Mouse (Mus musculus): ENCODE measurements around the gene Tcn2. TPM values are rescaled to one million over a fixed set of nuclear protein-coding genes. Genes with fewer than 3 reads are reported as not detected.

Tcn2 gene
- polyA plus RNA-seq, 1 experiment from 2014 or later = 74.2 TPM

- no peak overlapping the region; the same call in 1 of the 2 replicates for H3K4me2 ChIP-seq
- H3K4me3 ChIP-seq = no peak overlapping the region
Measured at GRCm38 (mm10) chr11:3930019-3930418, 1.9 kb downstream of the Tcn2 start.

GRCm38 (mm10) chr11:3925916-3926315 is 6.0 kb downstream of the Tcn2 start:
- H3K27me3 ChIP-seq (replicated peaks) = no peaks in the 10 kb centered on the region
- H3K4me2 ChIP-seq = no peak overlapping the region
- WGBS = 87% methylated on average over 10 of the region's 10 CpGs
- ATAC-seq (ENCODE audit: insufficient number of reproducible peaks, low FRiP score) = no peak
- no peak overlapping the region for H3K9ac ChIP-seq
- H3K4me3 ChIP-seq = no peak overlapping the region
- H3K36me3 ChIP-seq = peaks cover 61% of the 10 kb centered on the region
- H3K27ac ChIP-seq (ENCODE audit: poor library complexity, severe bottlenecking) = no peak overlapping the region
- H3K4me1 ChIP-seq (replicated peaks) = peaks cover 11% of the 10 kb centered on the region
- no peaks in the 10 kb centered on the region for H3K9me3 ChIP-seq (replicated peaks)

More at GRCm38 (mm10) chr11:3930019-3930418, 1.9 kb downstream of the Tcn2 start:
- 77% methylated on average over 4 of the region's 4 CpGs for WGBS
- no peak overlapping the region for H3K9ac ChIP-seq
- no peak overlapping the region for H3K27ac ChIP-seq (ENCODE audit: poor library complexity, severe bottlenecking)
- H3K36me3 ChIP-seq = peaks cover 34% of the 10 kb centered on the region
- no peaks in the 10 kb centered on the region for H3K9me3 ChIP-seq (replicated peaks)
- ATAC-seq (ENCODE audit: insufficient number of reproducible peaks, low FRiP score) = no peak
- peaks cover 19% of the 10 kb centered on the region for H3K4me1 ChIP-seq (replicated peaks)
- H3K27me3 ChIP-seq (replicated peaks) = no peaks in the 10 kb centered on the region

- 83% methylated on average over 6 of the region's 6 CpGs for WGBS
- no peak overlapping the region for H3K4me2 ChIP-seq
- no peak overlapping the region for H3K4me3 ChIP-seq
- H3K36me3 ChIP-seq = peaks cover 63% of the 10 kb centered on the region
- no peak for ATAC-seq (ENCODE audit: insufficient number of reproducible peaks, low FRiP score)
- H3K4me1 ChIP-seq (replicated peaks) = no peaks in the 10 kb centered on the region
- H3K27me3 ChIP-seq (replicated peaks) = no peaks in the 10 kb centered on the region
- no peaks in the 10 kb centered on the region for H3K9me3 ChIP-seq (replicated peaks)
- H3K9ac ChIP-seq = no peak overlapping the region
- H3K27ac ChIP-seq (ENCODE audit: poor library complexity, severe bottlenecking) = no peak overlapping the region
Measured at GRCm38 (mm10) chr11:3922731-3923130, 9.2 kb downstream of the Tcn2 start.

GRCm38 (mm10) chr11:3922115-3922514 is 9.8 kb downstream of the Tcn2 start:
- H3K36me3 ChIP-seq = peaks cover 63% of the 10 kb centered on the region
- no peak for ATAC-seq (ENCODE audit: insufficient number of reproducible peaks, low FRiP score)

GRCm38 (mm10) chr11:3921281-3921850 is 10.6 kb downstream of the Tcn2 start:
- peaks cover 60% of the 10 kb centered on the region for H3K36me3 ChIP-seq
- no peak overlapping the region for H3K9ac ChIP-seq
- H3K4me1 ChIP-seq (replicated peaks) = peaks cover 4% of the 10 kb centered on the region; the same call in 1 of the 2 replicates
- peak; percentile 35; the same call in 1 of the 2 replicates for ATAC-seq (ENCODE audit: insufficient number of reproducible peaks, low FRiP score)
- H3K9me3 ChIP-seq (replicated peaks) = no peaks in the 10 kb centered on the region
- no peak overlapping the region for H3K4me3 ChIP-seq
- no peak overlapping the region for H3K27ac ChIP-seq (ENCODE audit: poor library complexity, severe bottlenecking)
- WGBS = 33% methylated on average over 8 of the region's 8 CpGs
- no peak overlapping the region for H3K4me2 ChIP-seq
- H3K27me3 ChIP-seq (replicated peaks) = no peaks in the 10 kb centered on the region

More at GRCm38 (mm10) chr11:3922115-3922514, 9.8 kb downstream of the Tcn2 start:
- Histone ChIP-seq H3K4me1 (replicated peaks) (no peaks in the 10 kb centered on the region), H3K4me3 (no peak overlapping the region), H3K9ac (no peak overlapping the region), H3K27ac (ENCODE audit: poor library complexity, severe bottlenecking) (no peak overlapping the region), H3K27me3 (replicated peaks) (no peaks in the 10 kb centered on the region), H3K4me2 (no peak overlapping the region), H3K9me3 (replicated peaks) (no peaks in the 10 kb centered on the region)
- WGBS = 94% methylated on average over 9 of the region's 9 CpGs

GRCm38 (mm10) chr11:3920476-3920875 is 11.5 kb downstream of the Tcn2 start:
- H3K27ac ChIP-seq (ENCODE audit: poor library complexity, severe bottlenecking) = no peak overlapping the region
- no peaks in the 10 kb centered on the region for H3K27me3 ChIP-seq (replicated peaks)
- H3K9me3 ChIP-seq (replicated peaks) = no peaks in the 10 kb centered on the region
- ATAC-seq (ENCODE audit: insufficient number of reproducible peaks, low FRiP score) = no peak
- 85% methylated on average over 7 of the region's 7 CpGs for WGBS
- H3K4me2 ChIP-seq = no peak overlapping the region
- peaks cover 10% of the 10 kb centered on the region for H3K4me1 ChIP-seq (replicated peaks)
- no peak overlapping the region for H3K9ac ChIP-seq
- no peak overlapping the region for H3K4me3 ChIP-seq
- H3K36me3 ChIP-seq = peaks cover 53% of the 10 kb centered on the region

GRCm38 (mm10) chr11:3918738-3919137 is 13.2 kb downstream of the Tcn2 start:
- Histone ChIP-seq H3K9me3 (replicated peaks) (no peaks in the 10 kb centered on the region), H3K9ac (no peak overlapping the region), H3K4me2 (no peak overlapping the region), H3K27ac (ENCODE audit: poor library complexity, severe bottlenecking) (no peak overlapping the region), H3K36me3 (peaks cover 35% of the 10 kb centered on the region), H3K4me3 (no peak overlapping the region), H3K27me3 (replicated peaks) (no peaks in the 10 kb centered on the region), H3K4me1 (replicated peaks) (peaks cover 13% of the 10 kb centered on the region)
- 56% methylated on average over 1 of the region's 1 CpGs for WGBS
- no peak for ATAC-seq (ENCODE audit: insufficient number of reproducible peaks, low FRiP score)

- peak; percentile 51 for ATAC-seq (ENCODE audit: insufficient number of reproducible peaks, low FRiP score)
- Histone ChIP-seq H3K9me3 (replicated peaks) (no peaks in the 10 kb centered on the region), H3K4me2 (peak within 1 kb of the TSS; percentile 93), H3K36me3 (peaks cover 16% of the 10 kb centered on the region), H3K4me1 (replicated peaks) (peaks cover 45% of the 10 kb centered on the region), H3K27ac (ENCODE audit: poor library complexity, severe bottlenecking) (peak within 1 kb of the TSS; percentile 58), H3K27me3 (replicated peaks) (no peaks in the 10 kb centered on the region), H3K9ac (peak within 1 kb of the TSS; percentile 76), H3K4me3 (peak within 1 kb of the TSS; percentile 68)
- WGBS = under 1% methylated on average over 28 of the region's 28 CpGs
Measured at GRCm38 (mm10) chr11:3914109-3914840, 17.7 kb downstream of the Tcn2 start, which contains the start of gene Slc35e4. Slc35e4 (minus strand) TSS chr11:3914664.

- H3K4me1 ChIP-seq (replicated peaks) = peaks cover 45% of the 10 kb centered on the region
- under 1% methylated on average over 65 of the region's 65 CpGs for WGBS
- H3K9ac ChIP-seq = peak overlapping the region; percentile 76
- H3K4me2 ChIP-seq = peak overlapping the region; percentile 93
- peaks cover 10% of the 10 kb centered on the region for H3K36me3 ChIP-seq
- peak overlapping the region; percentile 58 for H3K27ac ChIP-seq (ENCODE audit: poor library complexity, severe bottlenecking)
- H3K27me3 ChIP-seq (replicated peaks) = no peaks in the 10 kb centered on the region
- ATAC-seq (ENCODE audit: insufficient number of reproducible peaks, low FRiP score) = peak; percentile 87
- H3K4me3 ChIP-seq = peak overlapping the region; percentile 68
- no peaks in the 10 kb centered on the region for H3K9me3 ChIP-seq (replicated peaks)
Measured at GRCm38 (mm10) chr11:3913316-3914108, 18.4 kb downstream of the Tcn2 start.

GRCm38 (mm10) chr11:3912875-3913271 is 19.1 kb downstream of the Tcn2 start:
- Histone ChIP-seq H3K27me3 (replicated peaks) (no peaks in the 10 kb centered on the region), H3K36me3 (peaks cover 10% of the 10 kb centered on the region), H3K9ac (peak overlapping the region; percentile 76), H3K4me2 (peak overlapping the region; percentile 93), H3K9me3 (replicated peaks) (no peaks in the 10 kb centered on the region), H3K27ac (ENCODE audit: poor library complexity, severe bottlenecking) (no peak overlapping the region), H3K4me1 (replicated peaks) (peaks cover 45% of the 10 kb centered on the region), H3K4me3 (peak overlapping the region; percentile 68)
- peak; percentile 1; the same call in 1 of the 2 replicates for ATAC-seq (ENCODE audit: insufficient number of reproducible peaks, low FRiP score)
- WGBS = 1% methylated on average over 16 of the region's 16 CpGs

Data from heart, embryonic 12.5 days (tissue).